Mouse (Mus musculus): ENCODE results near the gene Vps54.

Gene Vps54

GRCm38 (mm10) chr11:21369248-21370016 lies 130.4 kb downstream of the Vps54 start:
- no peak for TF ChIP-seq GATA4 (IDR thresholded peaks at IDR 0.05; ENCODE audit: insufficient replicate concordance, low read length)

GRCm38 (mm10) chr11:21370399-21371121 lies 131.5 kb downstream of the Vps54 start:
- TF ChIP-seq GATA4 (IDR thresholded peaks at IDR 0.05; ENCODE audit: insufficient replicate concordance, low read length): no peak

Measured in liver, adult (tissue).